ENCODE assay signal across 8 mouse cellular contexts in genomic region chr7:80786746-80787145, GRCm38 (mm10). TPM values are rescaled to one million over a fixed set of nuclear protein-coding genes. Genes with fewer than 3 reads are reported as not detected.
DNase-seq lines count a peak whose midpoint lies in the region; ATAC-seq lines count a peak whose summit lies in the region.
"Had no signal": no experiment of that assay in that cellular context is flagged by ENCODE, and none has a peak within 500 bp of the region (broad histone marks: within the 10 kb centered on the region; RNA-seq: fewer than 3 reads in every experiment).

No protein-coding gene starts in this region.

- no peaks in the 10 kb centered on the region for H3K9me3 ChIP-seq in heart, embryonic 12.5 days (replicated peaks)
- H3K9me3 ChIP-seq in midbrain, embryonic 15.5 days, result no peaks in the 10 kb centered on the region

- no peaks in the 10 kb centered on the region for H3K36me3 ChIP-seq in heart, embryonic 12.5 days
- H3K36me3 ChIP-seq in midbrain, embryonic 15.5 days (replicated peaks), result no peaks in the 10 kb centered on the region

- no peak overlapping the region for H3K9ac ChIP-seq in heart, embryonic 12.5 days
- no peak overlapping the region for H3K9ac ChIP-seq in midbrain, embryonic 15.5 days

- no peak overlapping the region for H3K4me2 ChIP-seq in heart, embryonic 12.5 days
- H3K4me2 ChIP-seq in midbrain, embryonic 15.5 days, result no peak overlapping the region

- no peak overlapping the region for H3K4me3 ChIP-seq in heart, embryonic 12.5 days
- no peak overlapping the region for H3K4me3 ChIP-seq in midbrain, embryonic 15.5 days

- no peak for ATAC-seq in heart, embryonic 12.5 days (ENCODE audit: insufficient number of reproducible peaks, low FRiP score)
- ATAC-seq in inflammation-experienced regulatory T-cells, adult 6 months, result no peak
- no peak for ATAC-seq in midbrain, embryonic 15.5 days (replicated peaks)
- ATAC-seq: activated CD4-positive, CD25-positive, alpha-beta regulatory T cell, adult 4 months had no signal

- WGBS in heart, embryonic 12.5 days, result 37% methylated on average over 6 of the region's 6 CpGs
- 85% methylated on average over 6 of the region's 6 CpGs for WGBS in midbrain, embryonic 15.5 days

- H3K27ac ChIP-seq in heart, embryonic 12.5 days (ENCODE audit: poor library complexity, severe bottlenecking), result peak overlapping the region; percentile 67
- H3K27ac ChIP-seq in midbrain, embryonic 15.5 days, result no peak overlapping the region

- peak; percentile 93 for DNase-seq in Muller cell, postnatal 12 days (ENCODE audit: inconsistent ontology term)
- peak; percentile 71 for DNase-seq in adrenal gland, postnatal 10 days
- DNase-seq in lung, postnatal 14 days, result peak; percentile 64
- DNase-seq in spleen, postnatal 36 days (ENCODE audit: low spot score in 2 of 2), result no peak

- H3K27me3 ChIP-seq in heart, embryonic 12.5 days (replicated peaks), result no peaks in the 10 kb centered on the region
- H3K27me3 ChIP-seq in midbrain, embryonic 15.5 days (replicated peaks), result no peaks in the 10 kb centered on the region

- H3K4me1 ChIP-seq in heart, embryonic 12.5 days (replicated peaks), result peaks cover 73% of the 10 kb centered on the region
- peaks cover 8% of the 10 kb centered on the region; the same call in 1 of the 2 replicates for H3K4me1 ChIP-seq in midbrain, embryonic 15.5 days

RNA-seq across cellular contexts. Expression of gene Iqgap1, which starts 39.0 kb away (rescaled TPM):
- total RNA-seq in adrenal gland, postnatal 10 days (2021), result 10 to 100 TPM; 76.2 to 86.8 TPM
- polyA plus RNA-seq in heart, embryonic 12.5 days (2016; fragmentation: Nextera tagmentation; extraction: Ambion mirVana), result 41.3 and 42.0 TPM in 2 replicates
- polyA plus RNA-seq in inflammation-experienced regulatory T-cells, adult 6 months (2017; shearing (Covaris generic)), result 100 to 1,000 TPM; 197 to 297 (median 271) TPM
- polyA plus RNA-seq in midbrain, embryonic 15.5 days (2015; fragmentation: Nextera tagmentation; extraction: Ambion mirVana), result 22.0 and 22.1 TPM in 2 replicates

Comparison
In these comparisons a context has a peak if more than half of its experiments do, and no peak if none do; other contexts are left out.
1. DNase-seq: peak in Muller cell, postnatal 12 days (single experiment), adrenal gland, postnatal 10 days (single experiment) and lung, postnatal 14 days (single experiment); none in spleen, postnatal 36 days (0 of 2).